Mouse (Mus musculus): ENCODE results near the gene Tnf. TPM values are rescaled to one million over a fixed set of nuclear protein-coding genes. Genes with fewer than 3 reads are reported as not detected.

The Tnf gene
- polyA plus RNA-seq, 1 experiment from 2014 or later = not detected

DNA sequence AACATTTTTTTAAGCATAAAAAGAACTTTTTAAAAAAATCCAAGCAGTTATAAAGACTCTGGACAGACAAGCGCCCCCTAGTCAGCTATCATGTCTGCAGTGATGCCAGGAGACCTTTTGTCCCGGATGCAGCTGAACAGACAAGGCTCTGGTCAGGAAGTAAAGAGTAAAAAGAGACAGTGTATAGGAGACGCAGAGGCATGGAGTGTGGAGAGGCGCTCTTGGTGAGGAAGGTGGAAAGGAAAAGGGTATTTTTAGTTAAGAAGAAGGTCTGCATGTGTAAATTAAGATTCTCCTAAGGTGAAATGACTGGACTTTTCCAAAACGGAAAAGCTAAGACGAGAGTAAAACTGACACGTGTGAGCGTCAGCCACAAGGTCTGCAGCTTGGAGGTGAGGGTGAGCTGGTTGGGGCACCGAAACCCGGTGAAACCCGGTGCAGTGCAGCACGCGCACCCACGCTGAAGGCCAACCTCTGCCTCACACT lies 24.8 kb upstream of the Tnf start:
- H3K36me3 ChIP-seq = peaks cover 81% of the 10 kb centered on the region
- H3K4me1 ChIP-seq (replicated peaks) = peaks cover under 1% of the 10 kb centered on the region; the same call in 1 of the 2 replicates
- WGBS = 86% methylated on average over 14 of the region's 14 CpGs
- no peak overlapping the region for H3K27ac ChIP-seq
- H3K27me3 ChIP-seq (ENCODE audit: insufficient read depth, poor library complexity, severe bottlenecking) = no peaks in the 10 kb centered on the region
- no peaks in the 10 kb centered on the region for H3K9me3 ChIP-seq
- H3K4me3 ChIP-seq = no peak overlapping the region
- DNase-seq (ENCODE audit: low spot score) = no peak

GRCm38 (mm10) chr17:35225456-35225855 lies 23.6 kb upstream of the Tnf start:
- DNase-seq (ENCODE audit: low spot score) = no peak
- Histone ChIP-seq H3K36me3 (peaks cover 79% of the 10 kb centered on the region), H3K27ac (no peak overlapping the region), H3K4me1 (replicated peaks) (peaks cover 3% of the 10 kb centered on the region; the same call in 1 of the 2 replicates), H3K9me3 (no peaks in the 10 kb centered on the region), H3K4me3 (no peak overlapping the region), H3K27me3 (ENCODE audit: insufficient read depth, poor library complexity, severe bottlenecking) (no peaks in the 10 kb centered on the region)
- 97% methylated on average over 5 of the region's 5 CpGs for WGBS

- Histone ChIP-seq H3K4me1 (replicated peaks) (peaks cover 4% of the 10 kb centered on the region; the same call in 1 of the 2 replicates), H3K4me3 (no peak overlapping the region)
- WGBS = 90% methylated on average over 4 of the region's 4 CpGs
These were observed 22.8 kb upstream of the Tnf start for GRCm38 (mm10) chr17:35224641-35225040.

GRCm38 (mm10) chr17:35222299-35222698 lies 20.5 kb upstream of the Tnf start:
- Histone ChIP-seq H3K4me1 (replicated peaks) (peaks cover 9% of the 10 kb centered on the region; the same call in 1 of the 2 replicates), H3K27me3 (ENCODE audit: insufficient read depth, poor library complexity, severe bottlenecking) (no peaks in the 10 kb centered on the region), H3K36me3 (peaks cover 70% of the 10 kb centered on the region), H3K9me3 (no peaks in the 10 kb centered on the region), H3K27ac (no peak overlapping the region), H3K4me3 (no peak overlapping the region)
- WGBS = 80% methylated on average over 6 of the region's 6 CpGs
- no peak for DNase-seq (ENCODE audit: low spot score)

More at GRCm38 (mm10) chr17:35224641-35225040, 22.8 kb upstream of the Tnf start:
- DNase-seq (ENCODE audit: low spot score) = no peak
- Histone ChIP-seq H3K27ac (no peak overlapping the region), H3K36me3 (peaks cover 81% of the 10 kb centered on the region), H3K27me3 (ENCODE audit: insufficient read depth, poor library complexity, severe bottlenecking) (no peaks in the 10 kb centered on the region), H3K9me3 (no peaks in the 10 kb centered on the region)

DNA sequence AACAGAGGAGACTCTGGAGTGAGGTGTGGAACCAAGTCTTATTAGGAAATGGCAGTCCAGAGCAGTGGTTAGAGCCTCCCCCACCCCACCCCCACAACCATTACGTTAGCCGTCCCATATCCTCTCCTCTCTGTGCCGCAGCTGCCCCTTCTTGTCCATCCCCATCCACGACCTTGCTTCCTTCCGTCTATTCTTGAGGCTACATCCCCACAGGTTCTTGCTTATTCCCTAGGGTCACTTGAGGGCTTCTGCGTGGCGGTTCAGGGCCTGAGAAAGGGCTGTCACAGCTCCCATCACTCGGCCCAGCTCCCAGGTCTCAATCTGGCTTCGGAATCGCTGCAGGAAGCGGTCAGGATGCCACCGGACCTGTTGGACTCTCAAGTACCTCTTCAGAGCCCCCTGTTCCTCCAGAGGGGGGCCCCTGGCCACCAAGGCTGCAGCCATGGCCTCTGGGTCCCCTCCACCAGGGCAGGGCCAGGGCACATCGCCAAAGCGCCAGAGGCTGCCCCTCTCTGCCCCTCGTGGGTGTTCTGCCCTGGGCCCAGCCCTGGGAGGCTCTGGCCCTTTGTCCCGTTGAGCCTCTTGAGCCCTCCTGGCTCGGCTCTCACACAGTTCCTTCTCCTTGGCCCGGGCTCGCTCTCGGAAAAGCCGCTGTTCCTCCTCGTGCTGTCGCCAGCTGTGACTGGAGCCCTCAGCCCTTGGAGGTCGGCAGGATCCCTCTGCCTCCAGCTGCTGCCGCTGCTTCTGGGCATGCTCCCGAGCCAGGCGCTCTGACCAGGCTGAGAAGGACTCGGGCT lies 18.5 kb upstream of the Tnf start, which contains the start of gene Gm16181:
TSS of gene Gm16181 (plus strand) at position 679 of the 797 bp plus-strand sequence.
- H3K27ac ChIP-seq = peak within 1 kb of the TSS; percentile 50
- H3K4me1 ChIP-seq (replicated peaks) = peaks cover 9% of the 10 kb centered on the region; the same call in 1 of the 2 replicates
- no peak for DNase-seq (ENCODE audit: low spot score)
- no peak within 1 kb of the TSS for H3K4me3 ChIP-seq
- no peaks in the 10 kb centered on the region for H3K9me3 ChIP-seq
- 83% methylated on average over 28 of the region's 28 CpGs for WGBS
- H3K27me3 ChIP-seq (ENCODE audit: insufficient read depth, poor library complexity, severe bottlenecking) = no peaks in the 10 kb centered on the region
- H3K36me3 ChIP-seq = peaks cover 55% of the 10 kb centered on the region

- Histone ChIP-seq H3K27ac (no peak overlapping the region), H3K27me3 (ENCODE audit: insufficient read depth, poor library complexity, severe bottlenecking) (no peaks in the 10 kb centered on the region), H3K4me3 (no peak overlapping the region), H3K9me3 (no peaks in the 10 kb centered on the region), H3K4me1 (replicated peaks) (peaks cover 9% of the 10 kb centered on the region; the same call in 1 of the 2 replicates), H3K36me3 (peaks cover 48% of the 10 kb centered on the region)
- DNase-seq (ENCODE audit: low spot score) = no peak
- WGBS = 88% methylated on average over 6 of the region's 6 CpGs
These were observed 17.8 kb upstream of the Tnf start for GRCm38 (mm10) chr17:35219601-35220041.

- Histone ChIP-seq H3K9me3 (no peaks in the 10 kb centered on the region), H3K4me1 (replicated peaks) (peaks cover 9% of the 10 kb centered on the region; the same call in 1 of the 2 replicates), H3K27me3 (ENCODE audit: insufficient read depth, poor library complexity, severe bottlenecking) (no peaks in the 10 kb centered on the region), H3K36me3 (peaks cover 46% of the 10 kb centered on the region), H3K27ac (peak overlapping the region; percentile 0; the same call in 1 of the 2 replicates), H3K4me3 (no peak overlapping the region)
- no peak for DNase-seq (ENCODE audit: low spot score)
- WGBS = 82% methylated on average over 18 of the region's 18 CpGs
These were observed 16.8 kb upstream of the Tnf start for GRCm38 (mm10) chr17:35218516-35219193.

DNA sequence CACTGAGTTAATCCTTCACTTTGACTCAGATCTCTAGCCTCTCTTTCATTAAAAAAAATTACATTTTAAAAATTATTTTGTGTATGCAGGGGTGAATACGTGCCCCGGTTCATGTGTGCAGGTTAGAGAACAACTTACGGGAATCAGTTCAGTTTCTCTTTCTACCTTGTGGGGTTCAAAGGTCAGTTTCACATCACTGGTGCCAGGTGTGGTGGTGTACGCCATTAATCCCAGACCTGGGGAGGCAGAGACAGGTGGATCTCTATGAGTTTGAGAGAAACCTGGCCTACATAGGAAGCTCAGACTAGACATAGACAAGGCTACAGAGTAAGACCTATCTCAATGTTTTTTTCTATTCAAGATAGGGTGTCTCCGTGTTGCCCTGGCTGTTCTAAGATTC lies 11.3 kb upstream of the Tnf start:
- Histone ChIP-seq H3K4me1 (replicated peaks) (0 out of 2 replicates have a peak, but pooled peaks cover 3% of the 10 kb centered on the region), H3K27me3 (ENCODE audit: insufficient read depth, poor library complexity, severe bottlenecking) (no peaks in the 10 kb centered on the region), H3K9me3 (no peaks in the 10 kb centered on the region), H3K4me3 (no peak overlapping the region), H3K27ac (no peak overlapping the region), H3K36me3 (no peaks in the 10 kb centered on the region)
- DNase-seq (ENCODE audit: low spot score) = no peak
- 95% methylated on average over 5 of the region's 5 CpGs for WGBS

GRCm38 (mm10) chr17:35210593-35210992 lies 8.8 kb upstream of the Tnf start:
- no peak overlapping the region for H3K27ac ChIP-seq
- H3K9me3 ChIP-seq = no peaks in the 10 kb centered on the region
- no peak for DNase-seq (ENCODE audit: low spot score)
- H3K4me1 ChIP-seq (replicated peaks) = 0 out of 2 replicates have a peak, but pooled peaks cover 3% of the 10 kb centered on the region
- no peaks in the 10 kb centered on the region for H3K36me3 ChIP-seq
- H3K27me3 ChIP-seq (ENCODE audit: insufficient read depth, poor library complexity, severe bottlenecking) = no peaks in the 10 kb centered on the region
- no peak overlapping the region for H3K4me3 ChIP-seq
- 87% methylated on average over 3 of the region's 3 CpGs for WGBS

DNA sequence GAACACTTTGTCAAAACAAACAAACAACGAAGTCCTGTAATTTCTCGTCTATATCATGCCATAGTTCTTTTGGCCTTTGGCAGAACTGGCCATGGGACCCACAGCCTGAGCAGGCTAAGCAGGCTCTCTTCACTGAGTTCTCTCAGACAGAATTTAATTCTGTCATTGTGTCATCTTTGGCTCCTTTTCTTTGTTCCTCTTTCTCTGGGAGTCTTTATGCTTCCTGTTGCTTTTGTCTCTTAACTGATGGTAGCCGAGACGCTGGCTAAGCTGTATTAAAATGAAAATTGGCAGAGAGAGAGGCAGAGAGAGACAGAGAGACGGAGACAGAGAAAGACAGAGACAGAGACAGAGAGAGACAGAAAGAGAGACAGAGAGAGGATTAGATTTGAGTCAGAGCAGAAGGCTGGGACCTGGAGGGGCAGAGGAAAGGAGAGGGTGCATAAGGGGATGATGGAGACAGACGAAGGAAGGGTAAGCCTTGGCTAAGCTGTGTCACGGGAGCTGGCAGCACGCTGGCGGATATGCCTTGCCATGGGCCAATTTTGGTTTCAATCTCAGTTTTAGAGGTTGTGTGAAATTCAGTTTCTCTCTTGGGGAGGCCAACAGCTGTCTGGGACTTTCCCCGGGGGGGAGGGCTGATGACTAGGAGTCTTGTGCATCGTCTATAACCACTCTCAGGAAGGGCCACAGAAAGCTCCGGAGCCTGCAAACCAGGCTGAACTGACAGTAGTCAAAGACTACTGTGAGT lies 8.2 kb upstream of the Tnf start:
- H3K27ac ChIP-seq = no peak overlapping the region
- no peaks in the 10 kb centered on the region for H3K9me3 ChIP-seq
- no peaks in the 10 kb centered on the region for H3K36me3 ChIP-seq
- peaks cover 8% of the 10 kb centered on the region; the same call in 1 of the 2 replicates for H3K4me1 ChIP-seq (replicated peaks)
- no peak for DNase-seq (ENCODE audit: low spot score)
- peaks cover 5% of the 10 kb centered on the region for H3K27me3 ChIP-seq (ENCODE audit: insufficient read depth, poor library complexity, severe bottlenecking)
- 78% methylated on average over 12 of the region's 12 CpGs for WGBS
- H3K4me3 ChIP-seq = no peak overlapping the region

- WGBS = 60% methylated on average over 10 of the region's 10 CpGs
These were observed 3.6 kb upstream of the Tnf start for GRCm38 (mm10) chr17:35205380-35205769.

More at GRCm38 (mm10) chr17:35205380-35205769, 3.6 kb upstream of the Tnf start:
- no peaks in the 10 kb centered on the region for H3K9me3 ChIP-seq
- no peaks in the 10 kb centered on the region for H3K36me3 ChIP-seq
- H3K4me1 ChIP-seq (replicated peaks) = peaks cover 16% of the 10 kb centered on the region; the same call in 1 of the 2 replicates
- no peak overlapping the region for H3K4me3 ChIP-seq
- peaks cover 51% of the 10 kb centered on the region for H3K27me3 ChIP-seq (ENCODE audit: insufficient read depth, poor library complexity, severe bottlenecking)
- H3K27ac ChIP-seq = no peak overlapping the region
- no peak for DNase-seq (ENCODE audit: low spot score)

All from hindbrain, embryonic 10.5 days (tissue).